18 mouse cellular contexts compared by ENCODE assay signal in the genomic region with DNA sequence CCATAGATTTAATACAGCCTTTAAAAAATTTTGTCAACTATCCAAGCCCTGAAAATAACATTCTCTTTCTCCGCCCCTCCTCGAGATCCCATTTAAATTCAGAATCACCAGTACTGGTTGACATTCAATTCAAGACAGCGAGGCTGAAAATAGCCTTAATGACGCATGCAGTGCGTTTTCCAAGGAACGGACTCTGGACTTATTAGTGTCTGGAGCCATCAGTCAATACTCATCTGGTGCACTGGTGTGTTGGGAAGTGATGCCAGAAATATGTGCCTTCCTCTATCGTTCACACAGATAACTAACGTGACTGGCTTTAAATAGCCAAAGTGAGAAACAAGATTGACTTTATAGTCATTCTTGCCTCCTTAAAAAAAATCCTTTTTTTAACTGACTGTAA.
DNase-seq lines count a peak whose midpoint lies in the region; ATAC-seq and TF ChIP-seq lines count a peak whose summit lies in the region.
"Had no signal": no experiment of that assay in that cellular context is flagged by ENCODE, and none has a peak within 500 bp of the region (broad histone marks: within the 10 kb centered on the region; RNA-seq: fewer than 3 reads in every experiment).

No protein-coding gene starts in this region.

- no peaks in the 10 kb centered on the region for H3K4me1 ChIP-seq in forebrain, postnatal 0 days (ENCODE audit: insufficient read depth)
- peaks cover 2% of the 10 kb centered on the region for H3K4me1 ChIP-seq in forebrain, embryonic 16.5 days (replicated peaks; ENCODE audit: control insufficient read depth, insufficient read depth, low read length)
- H3K4me1 ChIP-seq: forebrain, embryonic 12.5 days; liver, embryonic 13.5 days; midbrain, embryonic 12.5 days; neural tube, embryonic 15.5 days had no signal

- no peak for ATAC-seq in forebrain, postnatal 0 days
- ATAC-seq in forebrain, embryonic 16.5 days = no peak
- no peak for ATAC-seq in erythroblast, adult 5-6 weeks (replicated peaks; ENCODE audit: low FRiP score, poor library complexity, severe bottlenecking)
- ATAC-seq: activated CD4-positive, CD25-positive, alpha-beta regulatory T cell, adult 4 months had no signal

- 37% methylated on average over 8 of the region's 8 CpGs for WGBS in forebrain, postnatal 0 days
- 45% methylated on average over 8 of the region's 8 CpGs for WGBS in forebrain, embryonic 16.5 days

- DNase-seq in forebrain, postnatal 0 days = peak; percentile 5
- DNase-seq in left cerebral cortex, postnatal 14 days (ENCODE audit: low spot score in 2 of 2) = peak; percentile 33 to 41
- no peak for DNase-seq in left cerebral cortex, postnatal 4 days
- DNase-seq in brain, adult 2 months (ENCODE audit: low read depth, low spot score) = peak; percentile 68
- peak; percentile 30 to 73 for DNase-seq in heart, postnatal 10 days
- DNase-seq in kidney, adult 11 months = no peak
- DNase-seq: B cell, adult 2 months; cerebellum, adult 18-20 months; liver, embryonic 13.5 days; thymus, adult 18-20 months had no signal

- H3K4me3 ChIP-seq in forebrain, postnatal 0 days (ENCODE audit: low read depth, low read length) = no peak overlapping the region
- H3K4me3 ChIP-seq in forebrain, embryonic 16.5 days (replicated peaks; ENCODE audit: low read length) = no peak overlapping the region
- H3K4me3 ChIP-seq: forebrain, embryonic 12.5 days; hindbrain, embryonic 15.5 days; liver, embryonic 13.5 days; midbrain, embryonic 12.5 days; neural tube, embryonic 15.5 days had no signal

- TF ChIP-seq CTCF in forebrain, postnatal 0 days (IDR thresholded peaks at IDR 0.05; ENCODE audit: low read depth) = no peak

- no peaks in the 10 kb centered on the region for H3K36me3 ChIP-seq in forebrain, postnatal 0 days (ENCODE audit: insufficient read depth)
- no peaks in the 10 kb centered on the region for H3K36me3 ChIP-seq in forebrain, embryonic 16.5 days (ENCODE audit: control insufficient read depth, insufficient read depth)
- H3K36me3 ChIP-seq: forebrain, embryonic 12.5 days; hindbrain, embryonic 15.5 days; liver, embryonic 13.5 days; midbrain, embryonic 12.5 days; neural tube, embryonic 15.5 days had no signal

- H3K27me3 ChIP-seq in forebrain, postnatal 0 days (ENCODE audit: insufficient read depth, low read length) = no peaks in the 10 kb centered on the region
- no peaks in the 10 kb centered on the region for H3K27me3 ChIP-seq in forebrain, embryonic 16.5 days (replicated peaks; ENCODE audit: control insufficient read depth, insufficient read depth, low read length)
- H3K27me3 ChIP-seq: forebrain, embryonic 12.5 days; hindbrain, embryonic 15.5 days; liver, embryonic 13.5 days; midbrain, embryonic 12.5 days; neural tube, embryonic 15.5 days had no signal

- H3K4me2 ChIP-seq in forebrain, postnatal 0 days (ENCODE audit: low read depth) = no peak overlapping the region
- H3K4me2 ChIP-seq in forebrain, embryonic 16.5 days (ENCODE audit: low read length) = no peak overlapping the region
- H3K4me2 ChIP-seq: forebrain, embryonic 12.5 days; hindbrain, embryonic 15.5 days; liver, embryonic 13.5 days; midbrain, embryonic 12.5 days; neural tube, embryonic 15.5 days had no signal

- H3K9ac ChIP-seq in forebrain, postnatal 0 days = no peak overlapping the region
- H3K9ac ChIP-seq in forebrain, embryonic 16.5 days (replicated peaks; ENCODE audit: low read depth, low read length) = no peak overlapping the region
- H3K9ac ChIP-seq: forebrain, embryonic 12.5 days; hindbrain, embryonic 15.5 days; liver, embryonic 13.5 days; midbrain, embryonic 12.5 days; neural tube, embryonic 15.5 days had no signal

- no peaks in the 10 kb centered on the region for H3K9me3 ChIP-seq in forebrain, postnatal 0 days (ENCODE audit: low read length)
- H3K9me3 ChIP-seq in forebrain, embryonic 16.5 days (ENCODE audit: control insufficient read depth, low read length) = no peaks in the 10 kb centered on the region
- H3K9me3 ChIP-seq: forebrain, embryonic 12.5 days; hindbrain, embryonic 15.5 days; liver, embryonic 13.5 days; midbrain, embryonic 12.5 days; neural tube, embryonic 15.5 days had no signal

- H3K27ac ChIP-seq in forebrain, postnatal 0 days (ENCODE audit: low read depth, low read length) = no peak overlapping the region
- no peak overlapping the region for H3K27ac ChIP-seq in forebrain, embryonic 16.5 days (ENCODE audit: low read length)
- H3K27ac ChIP-seq: forebrain, embryonic 12.5 days; hindbrain, embryonic 15.5 days; kidney, postnatal 0 days; liver, embryonic 13.5 days; midbrain, embryonic 12.5 days; neural tube, embryonic 15.5 days had no signal

- intact Hi-C loops in left cerebral cortex, postnatal 14 days (cut with DNase I) = no loop called here
- intact Hi-C loops in left cerebral cortex, postnatal 4 days (cut with DNase I) = no loop called here
- intact Hi-C loops in heart, postnatal 10 days (cut with DNase I) = loop anchor here (5.0 kb wide), 1 partner anchor 114 kb away; no protein-coding TSS in a partner anchor

Comparison
In these comparisons a context has a peak if more than half of its experiments do, and no peak if none do; other contexts are left out.
1. DNase-seq: peak in forebrain, postnatal 0 days (single experiment), left cerebral cortex, postnatal 14 days (2 of 2), brain, adult 2 months (single experiment) and heart, postnatal 10 days (2 of 2); none in left cerebral cortex, postnatal 4 days (single experiment) and kidney, adult 11 months (single experiment).